Mouse (Mus musculus) MN1 (cell line): ENCODE results near the gene D1Ertd622e.

Source experiments
- DNase-seq: peaks from one replicate; pipeline ENCODE4 v3.0.0-alpha.2; 2016; ENCODE audit warnings: low spot score

The D1Ertd622e gene

DNA sequence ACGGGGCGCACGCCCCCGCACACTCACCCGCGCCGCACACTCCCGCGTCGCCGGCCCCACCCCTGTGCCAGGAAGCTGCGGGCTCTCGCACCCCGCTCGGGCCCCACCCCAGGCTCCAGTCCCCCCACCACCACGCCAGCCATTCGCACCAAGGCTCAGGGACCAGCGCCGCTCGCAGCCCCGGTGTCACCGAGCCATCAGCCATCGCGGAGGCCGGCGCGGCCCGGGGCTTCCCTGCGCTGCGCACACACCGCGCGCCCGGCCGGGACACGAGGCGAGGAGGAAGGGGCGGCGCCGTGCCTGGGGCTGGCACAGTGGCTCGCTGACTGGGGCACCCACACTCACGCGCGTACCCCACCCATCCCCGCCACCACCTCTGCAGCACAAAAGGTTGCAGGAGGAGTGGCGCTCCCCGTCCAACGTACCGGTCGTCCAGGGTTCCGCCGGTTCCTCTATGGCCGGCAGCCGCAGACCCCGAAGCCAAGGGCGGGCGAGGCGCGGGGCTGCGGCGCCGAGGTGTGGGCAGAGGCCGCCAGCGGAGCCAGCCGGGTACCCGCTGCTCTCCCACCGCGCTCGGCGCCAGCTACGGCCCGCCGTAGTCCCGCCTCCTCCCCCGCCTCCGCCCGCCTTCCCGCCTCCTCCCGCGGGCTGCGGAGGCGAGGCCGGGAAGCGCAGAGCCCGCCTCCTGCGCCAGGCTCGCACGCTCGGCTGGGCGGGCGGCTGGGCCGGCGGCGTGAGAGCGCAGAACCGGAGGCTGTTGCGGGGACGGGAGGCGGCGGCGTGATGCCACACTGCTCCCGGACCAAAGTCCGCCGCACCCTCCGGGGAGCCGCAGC, at the start of gene D1Ertd622e:
Gene D1Ertd622e, minus strand, starts transcription at position 669 of the 836 bp plus-strand sequence.
- peak; percentile 87 for DNase-seq

DNA sequence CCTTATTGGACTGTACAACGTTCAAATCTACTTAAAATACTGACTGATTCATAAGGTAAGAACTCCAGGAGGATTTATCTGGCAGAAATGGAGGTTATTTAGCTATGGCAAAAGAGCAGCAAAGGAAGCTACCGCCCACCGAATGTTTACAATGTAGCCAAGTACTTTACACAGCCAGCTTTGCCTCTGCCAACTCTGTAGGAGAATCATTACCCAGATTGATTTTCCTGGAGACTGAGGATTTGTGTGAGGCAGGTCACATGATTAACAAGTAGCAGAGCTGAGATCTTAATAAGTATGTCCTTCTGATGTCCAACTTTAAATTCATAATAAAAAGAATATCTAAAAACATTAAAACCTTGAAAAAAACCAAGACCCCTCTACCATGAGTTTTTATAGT, 48.6 kb upstream of the D1Ertd622e start:
- no peak for DNase-seq

DNA sequence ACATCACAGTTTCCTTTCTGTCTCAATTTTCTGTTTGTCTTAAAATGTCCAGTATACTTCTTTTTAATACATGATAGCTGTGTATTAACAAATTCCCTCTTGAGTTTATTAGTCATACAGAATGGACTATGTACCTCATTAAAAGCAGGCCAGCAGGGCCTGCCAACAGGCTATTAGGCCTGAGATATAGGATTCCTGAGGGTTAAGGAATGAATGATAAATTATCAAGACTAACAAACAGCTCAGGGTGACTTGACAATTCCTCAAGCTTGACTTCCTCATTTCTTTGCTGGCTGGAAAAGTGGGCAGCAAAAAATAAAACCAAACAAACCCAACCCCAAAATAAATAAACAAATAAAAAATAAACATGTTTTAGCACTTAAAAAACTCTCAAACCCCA, 43.5 kb upstream of the D1Ertd622e start:
- no peak for DNase-seq

GRCm38 (mm10) chr1:97704646-97705045, 42.8 kb upstream of the D1Ertd622e start:
- DNase-seq, result no peak

DNA sequence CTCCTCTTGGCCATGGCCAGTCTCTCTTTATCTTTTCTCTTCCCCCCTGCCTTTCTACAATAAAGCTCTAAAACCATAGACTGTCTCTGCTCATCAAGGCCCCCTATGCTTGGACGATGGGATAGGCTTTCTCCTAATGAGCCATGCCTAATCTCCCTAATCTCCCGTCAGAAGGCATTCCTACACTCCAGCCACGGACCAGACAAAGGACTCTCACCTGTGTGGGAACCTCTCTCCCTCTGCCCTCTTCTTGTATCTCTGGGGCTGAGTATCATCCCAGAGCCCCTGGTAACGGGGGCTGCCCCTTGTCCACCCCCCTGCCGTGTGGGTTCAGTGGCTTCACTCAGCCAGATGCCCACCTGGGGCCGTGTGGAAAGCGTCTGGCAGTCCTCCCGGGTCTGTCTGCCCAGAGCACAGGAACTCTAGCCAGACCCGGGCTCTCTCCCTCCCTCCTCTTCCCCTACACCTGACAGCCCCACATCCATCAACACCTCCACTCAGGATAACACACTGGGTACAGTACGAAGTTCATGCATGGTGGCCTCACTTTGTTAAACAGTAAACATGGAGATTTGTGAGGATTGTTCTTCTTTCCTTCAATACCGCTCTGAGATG, 37.2 kb upstream of the D1Ertd622e start:
- no peak for DNase-seq

DNA sequence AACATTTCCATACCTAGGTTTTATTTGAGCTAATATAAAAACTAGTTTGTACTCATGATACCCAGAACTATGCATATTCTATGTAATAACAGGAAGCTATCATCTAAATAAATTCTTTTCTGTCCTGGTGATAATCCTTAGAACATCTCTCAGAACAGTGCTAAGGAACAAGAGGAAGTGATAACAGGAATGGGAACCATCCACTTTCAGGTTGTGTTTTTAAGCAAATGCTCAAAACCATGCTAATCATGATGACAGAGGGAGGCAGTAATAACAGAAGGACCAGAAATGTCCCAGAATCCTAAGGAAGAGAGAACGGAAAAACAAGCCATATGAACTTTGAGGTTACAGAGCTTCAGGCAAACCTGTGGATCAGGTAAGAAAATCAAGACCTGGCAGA, 35.4 kb upstream of the D1Ertd622e start:
- no peak for DNase-seq

DNA sequence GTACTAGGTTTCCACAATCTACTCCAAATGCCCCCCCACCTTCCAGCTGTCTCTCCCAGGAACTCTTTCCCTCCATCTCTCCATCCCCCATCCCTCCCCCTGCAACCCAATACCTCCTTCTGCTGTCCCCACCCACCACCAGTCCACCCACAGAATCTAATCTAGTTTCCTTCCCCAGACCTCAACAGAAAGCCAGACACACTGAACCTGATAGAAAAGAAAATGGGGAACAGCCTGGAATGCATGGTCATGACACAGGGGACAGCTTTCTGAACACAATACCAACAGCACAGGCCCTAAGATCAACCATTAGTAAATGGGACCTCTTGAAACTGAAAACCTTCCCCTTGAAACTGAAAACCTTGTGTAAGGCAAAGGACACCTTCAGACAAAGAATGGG, 32.0 kb upstream of the D1Ertd622e start:
- no peak for DNase-seq

- peak; percentile 49 for DNase-seq
Observed at GRCm38 (mm10) chr1:97688756-97689155, 26.9 kb upstream of the D1Ertd622e start.

- DNase-seq, result no peak
Observed at GRCm38 (mm10) chr1:97676526-97677177, 14.8 kb upstream of the D1Ertd622e start.

DNA sequence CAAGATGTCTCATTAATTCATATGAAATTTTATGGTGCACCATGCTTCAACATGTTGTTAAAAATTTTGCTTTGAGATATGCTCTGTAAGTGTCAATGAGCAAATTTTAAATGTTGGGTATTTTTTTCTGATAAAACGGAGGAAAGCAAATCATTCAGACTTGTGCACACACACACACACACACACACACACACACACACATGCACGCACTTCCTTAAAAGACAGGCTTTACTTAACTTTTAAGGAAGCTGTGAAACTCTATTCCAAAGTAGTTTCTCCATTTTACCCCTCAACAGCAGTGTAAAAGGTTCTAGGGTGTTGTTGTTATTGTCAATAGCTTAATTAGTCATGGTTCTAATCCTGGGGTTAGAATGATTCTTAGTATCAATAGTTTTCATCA, 14.2 kb upstream of the D1Ertd622e start:
- DNase-seq, result no peak

- DNase-seq, result no peak
Observed at GRCm38 (mm10) chr1:97672849-97673248, 11.0 kb upstream of the D1Ertd622e start.

DNA sequence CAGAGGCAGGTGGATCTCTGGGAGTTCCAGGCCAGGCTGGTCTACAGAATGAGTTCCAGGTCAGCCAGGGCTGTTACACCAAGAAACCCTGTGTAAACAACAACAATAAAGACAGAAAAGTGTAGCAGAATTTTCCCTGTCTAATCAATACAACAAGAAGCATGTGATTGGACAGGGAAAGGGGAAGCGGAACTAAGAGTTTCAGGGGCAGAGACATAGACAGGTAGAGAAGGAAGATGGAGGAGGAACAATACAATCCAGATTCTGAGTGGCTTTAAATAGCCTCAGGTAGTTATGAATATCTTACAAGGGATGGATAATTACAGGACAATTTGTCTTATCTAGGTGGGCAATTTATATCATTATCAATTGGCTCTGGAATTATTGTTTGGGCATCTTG, 5.4 kb upstream of the D1Ertd622e start:
- DNase-seq, result no peak

GRCm38 (mm10) chr1:97662324-97662723, 450 bp upstream of the D1Ertd622e start:
- peak; percentile 17 for DNase-seq

- peak; percentile 79 for DNase-seq
Observed at GRCm38 (mm10) chr1:97660687-97661405, 1.0 kb downstream of the D1Ertd622e start.

DNA sequence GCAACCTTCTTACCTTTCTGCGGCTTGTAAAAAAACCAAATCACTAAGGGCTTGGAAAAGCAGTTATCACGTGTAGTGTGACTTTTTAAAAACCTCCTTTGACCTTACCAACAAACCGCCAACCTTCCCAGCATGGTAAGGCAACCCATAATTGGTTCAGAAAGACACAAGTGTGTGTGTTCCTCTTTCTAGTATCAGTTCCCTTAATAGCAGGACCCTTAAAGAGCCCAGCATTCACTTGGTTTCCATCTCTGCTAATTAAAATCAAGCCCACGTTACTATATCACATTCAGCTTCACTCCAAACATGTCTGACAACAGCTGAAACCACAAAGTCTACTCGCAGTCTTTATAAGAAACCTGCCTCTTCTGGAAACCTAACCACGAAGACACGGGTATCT, 2.5 kb downstream of the D1Ertd622e start:
- no peak for DNase-seq

DNA sequence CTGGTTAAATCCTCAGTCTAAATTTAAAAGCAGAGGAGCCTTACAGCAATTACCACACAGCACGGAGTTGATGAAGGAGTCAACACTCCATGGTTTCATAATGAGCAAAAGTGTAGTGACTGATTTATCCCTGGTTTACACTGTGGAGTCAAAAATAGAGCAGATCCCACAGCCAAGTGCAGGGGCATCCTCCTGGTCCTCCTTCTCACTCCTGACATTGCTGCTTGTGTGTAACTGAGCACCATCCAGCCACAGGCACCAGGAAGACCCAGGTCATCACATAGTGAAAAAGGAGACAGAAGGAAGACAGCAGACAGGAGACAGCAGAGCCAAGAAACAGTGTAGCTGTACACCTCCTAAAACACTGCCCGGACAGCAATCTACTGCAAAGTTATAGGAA, 4.1 kb downstream of the D1Ertd622e start:
- DNase-seq, result no peak

- no peak for DNase-seq
Observed at GRCm38 (mm10) chr1:97657201-97657600, 4.7 kb downstream of the D1Ertd622e start.

DNA sequence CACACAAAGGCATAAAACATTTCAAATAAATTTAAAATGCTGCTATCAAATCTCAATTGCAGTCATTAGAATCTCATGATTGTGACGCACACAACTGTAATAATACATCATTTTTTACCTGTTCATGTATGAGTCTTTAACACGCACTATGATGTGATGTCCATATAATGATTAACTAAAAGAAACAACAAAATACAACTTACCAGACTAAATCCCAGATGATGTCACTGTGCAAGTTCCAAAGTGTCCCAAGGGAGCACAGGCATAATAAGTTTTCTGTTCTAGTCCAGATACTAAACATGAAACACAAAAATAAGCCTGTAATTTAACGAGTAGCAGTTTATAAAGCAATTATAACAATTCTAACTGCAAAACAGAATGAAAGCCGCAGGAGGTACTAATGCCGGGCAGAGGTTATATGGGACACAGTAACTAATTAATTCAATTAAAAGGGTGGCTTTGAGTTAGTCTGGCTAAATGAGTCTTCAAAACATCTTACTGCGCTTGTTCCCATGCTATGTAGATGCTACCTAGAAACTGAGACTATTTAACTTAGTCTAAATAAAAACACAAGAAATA, 7.4 kb downstream of the D1Ertd622e start:
- DNase-seq, result no peak

- no peak for DNase-seq
Observed at GRCm38 (mm10) chr1:97650553-97651123, 11.2 kb downstream of the D1Ertd622e start.

- no peak for DNase-seq
Observed at GRCm38 (mm10) chr1:97650072-97650471, 11.8 kb downstream of the D1Ertd622e start.

- no peak for DNase-seq
Observed at GRCm38 (mm10) chr1:97647037-97647436, 14.8 kb downstream of the D1Ertd622e start.

DNA sequence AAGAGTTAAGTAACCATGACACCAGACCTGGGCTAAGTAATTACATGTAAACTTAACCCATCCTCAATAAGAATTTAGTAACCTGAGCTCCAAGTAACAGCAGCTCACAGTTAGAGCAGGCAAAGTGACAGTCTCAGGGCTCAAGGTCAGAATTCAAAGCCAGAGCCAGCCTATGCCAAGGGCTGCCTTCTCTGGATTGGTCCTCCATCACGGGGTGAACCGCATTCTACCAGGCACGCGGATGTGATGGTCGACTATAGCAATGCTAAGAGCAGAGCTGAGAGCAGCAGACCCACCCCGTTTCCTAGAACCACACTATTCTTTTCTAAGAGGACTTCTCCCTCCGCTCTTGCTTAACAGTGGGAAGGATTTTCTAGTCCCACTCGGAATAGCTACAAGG, 27.8 kb downstream of the D1Ertd622e start:
- DNase-seq, result no peak
